ENCODE assay signal across 30 mouse cellular contexts in genomic region chr19:25062188-25062856, GRCm38 (mm10).
DNase-seq lines count a peak whose midpoint lies in the region; ATAC-seq and TF ChIP-seq lines count a peak whose summit lies in the region.
"Had no signal": no experiment of that assay in that cellular context is flagged by ENCODE, and none has a peak within 500 bp of the region (broad histone marks: within the 10 kb centered on the region; RNA-seq: fewer than 3 reads in every experiment).

No protein-coding gene starts in this region.

- DNase-seq in lung, postnatal 0 days (ENCODE audit: low spot score), result peak; percentile 35
- no peak for DNase-seq in lung, postnatal 4 days
- DNase-seq in splenic B cell, adult 2 months (ENCODE audit: low read depth, low spot score), result peak; percentile 58
- no peak for DNase-seq in adrenal gland, postnatal 14 days
- no peak for DNase-seq in forebrain, embryonic 14.5 days (ENCODE audit: low spot score)
- DNase-seq: adrenal gland, adult 2 months; cerebellum, adult 11-12 months; cerebellum, adult 9-11 months; embryo, embryonic 11 days; forebrain, postnatal 0 days; gastrocnemius, postnatal 14 days; heart, adult 11 months; heart, postnatal 4 days; kidney, adult 18-20 months; kidney, postnatal 25 days; lung, adult 18-20 months; lung, postnatal 10 days; right cerebral cortex, postnatal 4 days had no signal

- peak; percentile 60 for ATAC-seq in lung, postnatal 0 days
- peak; percentile 78 for ATAC-seq in CD4-positive, CD25-positive, alpha-beta regulatory T cell, adult 4 months
- ATAC-seq in granulocyte monocyte progenitor cell, adult 5-6 weeks (replicated peaks; ENCODE audit: poor library complexity, severe bottlenecking), result peak; percentile 17
- ATAC-seq in cerebellum, adult (ENCODE audit: insufficient number of reproducible peaks, low FRiP score, low TSS enrichment), result no peak
- no peak for ATAC-seq in forebrain, embryonic 14.5 days
- ATAC-seq: forebrain, postnatal 0 days; liver, embryonic 12.5 days; midbrain, embryonic 15.5 days had no signal

- no peak overlapping the region for H3K9ac ChIP-seq in lung, postnatal 0 days (replicated peaks; ENCODE audit: low read depth)
- H3K9ac ChIP-seq in forebrain, embryonic 14.5 days (ENCODE audit: low read length), result no peak overlapping the region
- H3K9ac ChIP-seq: embryonic facial prominence, embryonic 12.5 days; forebrain, postnatal 0 days; heart, embryonic 12.5 days; hindbrain, embryonic 14.5 days; kidney, embryonic 15.5 days; limb, embryonic 13.5 days; liver, embryonic 12.5 days; midbrain, embryonic 15.5 days; stomach, embryonic 15.5 days had no signal

- WGBS in lung, postnatal 0 days, result 78% methylated on average over 9 of the region's 9 CpGs
- WGBS in forebrain, embryonic 14.5 days, result 92% methylated on average over 9 of the region's 9 CpGs

- no peaks in the 10 kb centered on the region for H3K36me3 ChIP-seq in lung, postnatal 0 days (ENCODE audit: insufficient read depth, low read length)
- peaks cover 12% of the 10 kb centered on the region for H3K36me3 ChIP-seq in splenic B cell, adult 2 months (ENCODE audit: control insufficient read depth, insufficient read depth, low read length, poor library complexity, severe bottlenecking)
- no peaks in the 10 kb centered on the region for H3K36me3 ChIP-seq in forebrain, embryonic 14.5 days (ENCODE audit: control insufficient read depth, insufficient read depth, low read length)
- H3K36me3 ChIP-seq: embryonic facial prominence, embryonic 12.5 days; heart, embryonic 12.5 days; kidney, embryonic 15.5 days; limb, embryonic 13.5 days; liver, embryonic 12.5 days; midbrain, embryonic 10.5 days; midbrain, embryonic 15.5 days; stomach, embryonic 15.5 days had no signal

- no peak for TF ChIP-seq CTCF in lung, postnatal 0 days (IDR thresholded peaks at IDR 0.05)

- H3K4me1 ChIP-seq in lung, postnatal 0 days (ENCODE audit: insufficient read depth, low read depth, low read length), result peaks cover 10% of the 10 kb centered on the region
- no peaks in the 10 kb centered on the region; the same call in 1 of the 2 replicates for H3K4me1 ChIP-seq in forebrain, embryonic 14.5 days (ENCODE audit: control insufficient read depth, insufficient read depth, low read length)
- H3K4me1 ChIP-seq: liver, embryonic 12.5 days had no signal

- H3K4me3 ChIP-seq in lung, postnatal 0 days (ENCODE audit: low read depth, low read length), result no peak overlapping the region
- no peak overlapping the region for H3K4me3 ChIP-seq in forebrain, embryonic 14.5 days (ENCODE audit: low read depth, low read length)
- H3K4me3 ChIP-seq: embryonic facial prominence, embryonic 12.5 days; heart, embryonic 12.5 days; kidney, embryonic 15.5 days; limb, embryonic 13.5 days; liver, embryonic 12.5 days; midbrain, embryonic 10.5 days; midbrain, embryonic 15.5 days; stomach, embryonic 15.5 days had no signal

- no peaks in the 10 kb centered on the region for H3K27me3 ChIP-seq in lung, postnatal 0 days (replicated peaks; ENCODE audit: insufficient read depth, low read length)
- no peaks in the 10 kb centered on the region for H3K27me3 ChIP-seq in splenic B cell, adult 2 months (ENCODE audit: control insufficient read depth, insufficient read depth, low read length, poor library complexity, severe bottlenecking)
- no peaks in the 10 kb centered on the region for H3K27me3 ChIP-seq in forebrain, embryonic 14.5 days (replicated peaks; ENCODE audit: control insufficient read depth, insufficient read depth, low read length)
- H3K27me3 ChIP-seq: embryonic facial prominence, embryonic 12.5 days; limb, embryonic 13.5 days; liver, embryonic 12.5 days; midbrain, embryonic 15.5 days; stomach, embryonic 15.5 days had no signal

- H3K9me3 ChIP-seq in lung, postnatal 0 days (ENCODE audit: low read length), result no peaks in the 10 kb centered on the region
- no peaks in the 10 kb centered on the region for H3K9me3 ChIP-seq in forebrain, embryonic 14.5 days (replicated peaks; ENCODE audit: control insufficient read depth, low read length)
- H3K9me3 ChIP-seq: embryonic facial prominence, embryonic 12.5 days; heart, embryonic 12.5 days; kidney, embryonic 15.5 days; limb, embryonic 13.5 days; liver, embryonic 12.5 days; midbrain, embryonic 10.5 days; midbrain, embryonic 15.5 days; stomach, embryonic 15.5 days had no signal

- peak; percentile 1 for TF ChIP-seq EP300 in lung, postnatal 0 days (IDR thresholded peaks at IDR 0.05)

- no peak overlapping the region for H3K4me2 ChIP-seq in lung, postnatal 0 days (replicated peaks; ENCODE audit: low read depth, low read length)
- no peak overlapping the region for H3K4me2 ChIP-seq in forebrain, embryonic 14.5 days (ENCODE audit: low read length)
- H3K4me2 ChIP-seq: embryonic facial prominence, embryonic 12.5 days; heart, embryonic 12.5 days; hindbrain, embryonic 14.5 days; kidney, embryonic 15.5 days; liver, embryonic 12.5 days; midbrain, embryonic 15.5 days; stomach, embryonic 15.5 days had no signal

- H3K27ac ChIP-seq in lung, postnatal 0 days (ENCODE audit: low read length), result no peak overlapping the region
- no peak overlapping the region for H3K27ac ChIP-seq in forebrain, embryonic 14.5 days (ENCODE audit: low read depth, low read length)
- H3K27ac ChIP-seq: embryonic facial prominence, embryonic 12.5 days; hindbrain, embryonic 14.5 days; kidney, embryonic 15.5 days; limb, embryonic 13.5 days; liver, embryonic 12.5 days; midbrain, embryonic 10.5 days; midbrain, embryonic 15.5 days; stomach, embryonic 15.5 days had no signal

Comparison
In these comparisons a context has a peak if more than half of its experiments do, and no peak if none do; other contexts are left out.
1. DNase-seq: peak in lung, postnatal 0 days (single experiment) and splenic B cell, adult 2 months (single experiment); none in lung, postnatal 4 days (0 of 2), adrenal gland, postnatal 14 days (single experiment) and forebrain, embryonic 14.5 days (single experiment).
2. ATAC-seq: peak in lung, postnatal 0 days (single experiment), CD4-positive, CD25-positive, alpha-beta regulatory T cell, adult 4 months (single experiment) and granulocyte monocyte progenitor cell, adult 5-6 weeks (single experiment); none in cerebellum, adult (single experiment) and forebrain, embryonic 14.5 days (single experiment).